8 mouse cellular contexts compared by ENCODE assay signal in the genomic region with DNA sequence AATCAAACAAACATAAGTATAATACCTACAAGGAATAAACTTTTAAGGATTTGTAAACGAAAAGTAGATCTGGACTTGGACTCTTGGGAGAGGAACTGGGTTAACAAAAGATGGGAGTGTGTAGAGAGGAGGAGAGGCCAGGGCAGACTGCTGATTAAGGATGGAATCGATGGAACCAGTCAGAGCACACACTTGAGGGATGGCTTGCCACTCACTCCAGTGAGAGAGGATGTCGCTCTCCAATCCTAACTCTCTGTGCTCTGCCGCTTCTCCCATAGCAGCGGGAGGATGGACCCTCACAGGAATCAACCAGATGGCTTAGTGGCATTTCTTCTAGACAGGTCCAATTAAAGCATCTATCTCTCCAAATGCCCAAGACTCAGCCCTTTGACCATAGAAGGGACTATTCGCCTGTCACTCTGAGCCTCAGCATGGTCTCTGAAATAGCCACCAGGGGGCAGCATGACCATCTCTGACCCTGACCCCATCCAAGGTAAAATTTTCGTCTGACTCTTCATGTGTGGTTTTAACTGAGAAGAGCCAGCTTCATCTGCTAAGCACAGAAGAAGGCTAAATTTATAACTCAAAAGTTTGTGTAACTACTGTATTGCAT.
DNase-seq lines count a peak whose midpoint lies in the region; ATAC-seq lines count a peak whose summit lies in the region.

No protein-coding gene starts in this region.

- no peaks in the 10 kb centered on the region for H3K9me3 ChIP-seq in neural tube, embryonic 11.5 days (ENCODE audit: control insufficient read depth, low read length)

- no peaks in the 10 kb centered on the region for H3K4me1 ChIP-seq in neural tube, embryonic 11.5 days (ENCODE audit: control insufficient read depth, insufficient read depth, low read length)

- no peak overlapping the region for H3K4me3 ChIP-seq in neural tube, embryonic 11.5 days (ENCODE audit: low read depth, low read length)

- H3K4me2 ChIP-seq in neural tube, embryonic 11.5 days (ENCODE audit: low read depth): no peak overlapping the region

- H3K36me3 ChIP-seq in neural tube, embryonic 11.5 days (ENCODE audit: control insufficient read depth, insufficient read depth, low read length): no peaks in the 10 kb centered on the region

- intact Hi-C loops in heart, postnatal 14 days (cut with DNase I): loop anchor here (5.0 to 10.0 kb wide), 2 partner anchors 589 to 1056 kb away; no protein-coding TSS in a partner anchor
- intact Hi-C loops in heart, postnatal 25 days (cut with DNase I): loop anchor here (5.0 kb wide), 2 partner anchors 589 to 1049 kb away; no protein-coding TSS in a partner anchor

- DNase-seq in heart, postnatal 14 days: peak; percentile 18 to 35
- no peak for DNase-seq in heart, postnatal 25 days (ENCODE audit: low spot score)
- peak; percentile 23 for DNase-seq in 416B (ENCODE audit: low read depth)
- DNase-seq in adrenal gland, postnatal 10 days: peak; percentile 64
- DNase-seq in embryo, embryonic 9.5 days (ENCODE audit: extremely low spot score): peak; percentile 65
- DNase-seq in kidney, postnatal 4 days: peak; percentile 63
- peak; percentile 57 for DNase-seq in neural tube, embryonic 11.5 days (ENCODE audit: low spot score)
- DNase-seq in spleen, adult 12 weeks (ENCODE audit: low spot score): no peak

- H3K27me3 ChIP-seq in neural tube, embryonic 11.5 days (ENCODE audit: control insufficient read depth, insufficient read depth, low read length): no peaks in the 10 kb centered on the region

- H3K27ac ChIP-seq in neural tube, embryonic 11.5 days (ENCODE audit: low read depth, low read length): no peak overlapping the region

- WGBS in neural tube, embryonic 11.5 days: 45% methylated on average over 7 of the region's 7 CpGs

- no peak overlapping the region for H3K9ac ChIP-seq in neural tube, embryonic 11.5 days (ENCODE audit: low read length)

- 0 out of 2 replicates have a peak, but pooled peaks have one; percentile 58 for ATAC-seq in neural tube, embryonic 11.5 days (ENCODE audit: insufficient read depth, low FRiP score, low TSS enrichment)

Comparison
In these comparisons a context has a peak if more than half of its experiments do, and no peak if none do; other contexts are left out.
1. DNase-seq: peak in heart, postnatal 14 days (2 of 2), 416B (single experiment), adrenal gland, postnatal 10 days (single experiment), embryo, embryonic 9.5 days (single experiment), kidney, postnatal 4 days (2 of 2) and neural tube, embryonic 11.5 days (single experiment); none in heart, postnatal 25 days (single experiment) and spleen, adult 12 weeks (single experiment).